Mouse (Mus musculus) megakaryocyte progenitor cell, adult 5-6 weeks (primary cell): ENCODE results near the gene Gm20388. TPM values are rescaled to one million over a fixed set of nuclear protein-coding genes. Genes with fewer than 3 reads are reported as not detected.

Experiments
- ATAC-seq: replicated peaks from 2 replicates; pipeline ENCODE4 v1.8.0; 2016; ENCODE audit warnings: mild to moderate bottlenecking, moderate TSS enrichment, inconsistent platforms; ENCODE audit not compliant: poor library complexity
- total RNA-seq, 2 experiments: library from RNA; stranded (forward) in 1 of 2; stranded (reverse) in 1 of 2; fragments of 157-497, 149-512 nt in 1 of 2; fragments of 200-1000 nt in 1 of 2; gene quantifications; 2 replicates each; pipeline versions ENCODE4 v1.2.3 to v1.2.4; 2015 to 2017

Gene Gm20388
- total RNA-seq, 2 experiments from 2014 or later = 18.6 TPM; not detected in 1

GRCm38 (mm10) chr8:122670718-122671117, 2760.1 kb downstream of the Gm20388 start:
- no peak for ATAC-seq

GRCm38 (mm10) chr8:122671894-122672293, 2761.3 kb downstream of the Gm20388 start:
- no peak for ATAC-seq

GRCm38 (mm10) chr8:122673989-122674388, 2763.3 kb downstream of the Gm20388 start:
- ATAC-seq = no peak

- ATAC-seq = no peak
Observed at GRCm38 (mm10) chr8:122674999-122675398, 2764.4 kb downstream of the Gm20388 start.

GRCm38 (mm10) chr8:122675596-122676420, 2765.2 kb downstream of the Gm20388 start:
- no peak for ATAC-seq

GRCm38 (mm10) chr8:122676621-122677480, 2766.2 kb downstream of the Gm20388 start:
- ATAC-seq = no peak

- no peak for ATAC-seq
Observed at GRCm38 (mm10) chr8:122677481-122678021, 2766.9 kb downstream of the Gm20388 start.

- ATAC-seq = peak; percentile 47
Observed at GRCm38 (mm10) chr8:122678061-122678895, 2767.6 kb downstream of the Gm20388 start.

- ATAC-seq = no peak
Observed at GRCm38 (mm10) chr8:122678896-122679210, 2768.2 kb downstream of the Gm20388 start.

GRCm38 (mm10) chr8:122679325-122679920, 2768.8 kb downstream of the Gm20388 start:
- no peak for ATAC-seq

GRCm38 (mm10) chr8:122680171-122680570, 2769.5 kb downstream of the Gm20388 start:
- ATAC-seq = no peak

- peak; percentile 50 for ATAC-seq
Observed at GRCm38 (mm10) chr8:122682820-122683219, 2772.2 kb downstream of the Gm20388 start.

GRCm38 (mm10) chr8:122685097-122685861, 2774.6 kb downstream of the Gm20388 start:
- peak; percentile 77 for ATAC-seq

- ATAC-seq = no peak
Observed at GRCm38 (mm10) chr8:122686879-122687278, 2776.2 kb downstream of the Gm20388 start.

- peak; percentile 23 for ATAC-seq
Observed at GRCm38 (mm10) chr8:122689315-122689714, 2778.7 kb downstream of the Gm20388 start.

GRCm38 (mm10) chr8:122691018-122691417, 2780.4 kb downstream of the Gm20388 start:
- ATAC-seq = no peak; the same call in 1 of the 2 replicates

- no peak for ATAC-seq
Observed at GRCm38 (mm10) chr8:122692152-122692551, 2781.5 kb downstream of the Gm20388 start.

- no peak for ATAC-seq
Observed at GRCm38 (mm10) chr8:122695438-122696042, 2784.9 kb downstream of the Gm20388 start.

GRCm38 (mm10) chr8:122697181-122697581, 2786.5 kb downstream of the Gm20388 start:
- ATAC-seq = 0 out of 2 replicates have a peak, but pooled peaks have one; percentile 12
